Mouse (Mus musculus): Measurements from ENCODE around the gene Tmem265. TPM values are rescaled to one million over a fixed set of nuclear protein-coding genes. Genes with fewer than 3 reads are reported as not detected.

Tmem265 gene
- not detected in 2 replicates for polyA plus RNA-seq (2012; rRNA removed)

DNA sequence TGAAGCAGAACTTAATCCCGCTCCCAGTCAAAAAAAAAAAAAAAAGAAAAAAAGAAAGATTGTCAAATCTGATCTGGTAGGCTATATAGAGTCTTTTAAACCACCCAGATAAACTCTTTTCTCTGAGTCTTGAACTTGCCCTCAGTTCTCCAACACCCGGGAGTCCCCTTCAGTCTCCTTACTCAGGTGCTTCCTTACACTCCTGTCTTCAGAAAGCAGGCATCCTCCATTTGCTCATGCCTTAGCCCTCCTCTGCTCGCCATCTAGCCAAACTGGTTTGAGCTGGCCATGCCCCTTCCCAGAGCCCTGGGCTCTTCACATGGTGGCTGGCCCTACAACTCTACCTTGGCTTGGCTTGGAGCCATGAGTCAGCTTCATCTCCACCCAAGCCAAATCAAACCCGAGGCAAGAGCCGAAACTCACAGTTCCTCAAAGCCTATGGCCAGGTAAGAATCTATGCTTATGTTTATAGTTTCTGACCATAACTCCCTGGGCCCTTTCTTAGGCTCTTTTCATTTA lies at the start of gene Tmem265:
Tmem265 (plus strand) TSS at position 51 of the 519 bp plus-strand sequence.
- DNase-seq (ENCODE audit: extremely low spot score in 1 of 2, low spot score in 1 of 2) = no peak

GRCm38 (mm10) chr7:127511808-127512230 lies 49.4 kb upstream of the Tmem265 start, which contains the start of gene Srcap:
Gene Srcap, plus strand, starts transcription at chr7:127511983.
- DNase-seq (ENCODE audit: extremely low spot score in 1 of 2, low spot score in 1 of 2) = peak; percentile 97

- DNase-seq (ENCODE audit: extremely low spot score in 1 of 2, low spot score in 1 of 2) = peak; percentile 72 to 85
These were observed 48.8 kb upstream of the Tmem265 start for GRCm38 (mm10) chr7:127512231-127513015.

DNA sequence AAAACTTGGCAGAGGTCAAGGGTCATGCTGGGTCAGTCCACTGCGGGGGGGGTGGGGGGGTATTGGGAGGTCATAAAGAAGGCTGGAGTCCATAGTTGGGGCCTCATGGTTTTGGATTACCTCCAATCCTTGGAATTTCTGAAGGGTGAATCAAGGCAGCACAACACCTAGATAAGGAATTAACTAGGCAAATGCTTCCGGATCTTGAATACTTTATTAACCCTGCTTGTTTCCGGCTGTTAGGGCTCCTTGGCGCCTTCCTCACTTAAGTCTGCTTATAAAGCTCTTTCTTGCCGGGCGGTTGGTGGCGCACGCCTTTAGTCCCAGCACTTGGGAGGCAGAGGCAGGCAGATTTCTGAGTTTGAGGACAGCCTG lies 48.2 kb upstream of the Tmem265 start:
- DNase-seq (ENCODE audit: extremely low spot score in 1 of 2, low spot score in 1 of 2) = peak in 1 of 2 experiments; percentile 27

DNA sequence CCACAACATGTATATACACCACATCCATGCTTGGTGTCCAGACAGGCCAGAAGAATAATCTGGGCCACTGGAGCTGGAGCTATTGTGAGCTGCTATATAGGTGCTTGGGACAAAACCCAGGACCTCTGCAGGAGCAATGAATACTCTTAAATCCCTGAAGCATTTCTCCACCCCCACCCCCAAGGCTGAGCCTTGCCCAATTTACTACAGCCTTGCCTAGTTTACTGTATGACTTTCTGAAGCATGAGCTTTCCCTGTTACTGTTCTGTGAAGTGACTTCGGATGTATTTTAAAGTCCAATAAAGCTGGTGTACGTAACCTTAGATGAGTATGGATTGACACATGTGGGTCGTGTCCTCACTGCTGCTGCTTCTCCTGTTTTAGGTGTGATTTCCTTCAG lies 47.4 kb upstream of the Tmem265 start:
- DNase-seq (ENCODE audit: extremely low spot score in 1 of 2, low spot score in 1 of 2) = no peak

DNA sequence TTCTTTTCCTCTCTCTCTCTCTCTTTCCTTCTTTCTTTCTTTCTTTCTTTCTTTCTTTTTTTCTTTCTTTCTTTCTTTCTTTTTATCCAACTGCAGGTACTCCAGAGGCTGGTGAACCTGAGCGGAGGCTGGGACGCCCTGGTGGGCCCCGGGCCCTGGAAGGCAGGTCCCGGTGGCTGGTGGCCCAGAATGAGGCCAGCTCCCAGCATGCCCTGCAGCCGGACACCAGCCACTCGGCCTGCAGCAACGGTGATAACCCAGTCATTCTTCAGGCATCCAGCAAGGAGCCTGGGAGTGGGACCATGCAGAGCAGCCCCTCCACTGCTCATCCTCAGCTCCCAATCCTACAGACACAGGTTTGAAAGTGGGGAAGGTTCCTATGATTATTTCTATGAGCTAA lies 45.3 kb upstream of the Tmem265 start:
- no peak for DNase-seq (ENCODE audit: extremely low spot score in 1 of 2, low spot score in 1 of 2)

GRCm38 (mm10) chr7:127516344-127516743 lies 44.8 kb upstream of the Tmem265 start:
- DNase-seq (ENCODE audit: extremely low spot score in 1 of 2, low spot score in 1 of 2) = no peak

- no peak for DNase-seq (ENCODE audit: extremely low spot score in 1 of 2, low spot score in 1 of 2)
These were observed 41.9 kb upstream of the Tmem265 start, which contains the start of gene Gm42715 for GRCm38 (mm10) chr7:127519284-127519683. Gene Gm42715, plus strand, starts transcription at chr7:127519584.

DNA sequence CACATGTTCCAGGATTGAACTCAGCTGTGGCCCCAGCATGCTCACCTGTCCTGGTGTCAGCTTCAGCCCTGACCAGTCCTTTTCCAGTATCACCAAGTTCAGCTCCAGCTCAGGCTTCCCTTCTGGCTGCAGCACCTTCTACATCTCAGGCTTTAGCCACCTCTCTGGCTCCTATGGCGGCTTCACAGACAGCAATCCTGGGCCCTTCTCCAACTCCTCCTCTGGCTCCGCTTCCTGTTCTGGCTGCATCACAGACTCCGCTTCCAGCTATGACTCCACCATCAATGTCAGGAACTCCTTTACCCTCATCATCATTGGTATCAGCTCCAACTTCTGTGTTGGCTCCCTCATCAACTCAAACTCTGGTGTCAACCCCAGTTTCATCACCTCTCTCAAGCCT lies 19.5 kb upstream of the Tmem265 start:
- peak in 1 of 2 experiments; percentile 12 for DNase-seq (ENCODE audit: extremely low spot score in 1 of 2, low spot score in 1 of 2)

- DNase-seq (ENCODE audit: extremely low spot score in 1 of 2, low spot score in 1 of 2) = peak in 1 of 2 experiments; percentile 33
These were observed 11.9 kb upstream of the Tmem265 start for GRCm38 (mm10) chr7:127549116-127549835.

DNA sequence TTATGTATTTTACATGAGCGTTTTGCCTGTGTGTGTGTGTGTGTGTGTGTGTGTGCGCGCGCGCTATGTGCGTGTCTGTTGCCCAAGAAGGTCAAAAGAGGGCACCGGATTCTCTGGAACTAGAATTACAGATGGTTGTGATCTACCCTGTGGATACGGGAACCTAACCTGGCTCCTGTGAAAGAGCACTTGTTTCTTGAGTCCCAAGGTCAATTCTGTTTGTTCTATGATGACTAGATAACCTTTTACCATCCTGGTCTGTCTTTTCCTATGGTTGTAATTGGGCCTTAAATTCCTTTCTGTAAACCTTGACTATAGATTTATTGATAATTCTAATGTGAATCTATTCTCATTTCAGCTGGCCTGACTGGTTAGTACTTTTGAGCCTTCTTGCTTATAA lies 9.6 kb upstream of the Tmem265 start:
- no peak for DNase-seq (ENCODE audit: extremely low spot score in 1 of 2, low spot score in 1 of 2)

GRCm38 (mm10) chr7:127560580-127560979 lies 610 bp upstream of the Tmem265 start:
- DNase-seq (ENCODE audit: extremely low spot score in 1 of 2, low spot score in 1 of 2) = no peak

- no peak for DNase-seq (ENCODE audit: extremely low spot score in 1 of 2, low spot score in 1 of 2)
These were observed 3.4 kb downstream of the Tmem265 start for GRCm38 (mm10) chr7:127564381-127565150.

DNA sequence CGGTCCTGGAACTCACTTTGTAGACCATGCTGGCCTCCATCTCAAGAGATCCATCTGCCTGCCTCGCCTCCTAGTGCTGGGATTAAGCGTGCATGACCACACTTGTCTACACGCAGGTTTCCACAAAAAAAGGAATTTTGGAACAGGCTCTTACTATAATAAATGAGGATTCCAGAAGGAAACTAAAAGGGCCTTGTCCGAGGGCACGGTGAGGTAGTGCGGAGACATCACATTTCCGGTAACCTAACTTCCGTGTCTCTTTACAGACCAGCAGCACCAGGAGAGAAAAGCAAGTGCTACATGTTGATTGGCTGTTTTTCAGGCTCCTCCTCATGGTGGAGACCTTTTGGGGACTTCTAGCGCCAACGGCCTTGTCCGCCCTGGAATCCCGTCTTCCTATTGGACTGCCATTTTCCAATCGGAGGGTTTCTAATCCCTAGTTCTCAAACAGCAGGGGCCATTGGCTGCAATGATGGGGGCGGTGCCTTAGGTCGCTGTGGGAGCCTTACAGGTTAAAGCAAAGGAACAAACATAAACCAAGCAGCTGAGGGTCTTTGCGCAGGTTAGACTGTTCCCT lies 11.8 kb downstream of the Tmem265 start, which contains the start of gene Phkg2:
Phkg2 (plus strand) TSS at position 446 of the 577 bp plus-strand sequence.
- DNase-seq (ENCODE audit: extremely low spot score in 1 of 2, low spot score in 1 of 2) = peak; percentile 96 to 97

DNA sequence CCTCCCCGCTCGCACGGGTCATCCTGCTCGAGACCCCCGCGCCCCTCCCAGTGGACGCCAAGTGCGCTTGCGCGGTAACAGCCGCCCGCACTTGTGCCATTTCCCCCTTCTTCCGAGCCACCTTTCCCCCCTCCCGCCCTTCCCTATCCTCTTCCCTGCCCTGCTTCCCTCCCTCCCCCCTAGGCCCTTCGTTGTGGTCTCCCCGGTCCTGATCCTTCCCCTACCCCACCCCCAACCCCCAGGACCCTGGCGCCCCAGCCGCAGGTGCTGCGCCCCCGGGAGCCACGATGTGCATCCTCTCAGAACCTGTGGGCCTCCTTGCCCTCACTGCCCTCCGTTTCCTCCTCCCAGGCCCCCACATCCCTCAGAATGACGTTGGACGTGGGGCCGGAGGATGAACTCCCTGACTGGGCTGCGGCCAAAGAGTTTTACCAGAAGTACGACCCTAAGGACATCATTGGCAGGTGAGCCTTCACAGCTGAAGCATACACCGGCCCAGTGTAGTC lies 12.4 kb downstream of the Tmem265 start:
- no peak for DNase-seq (ENCODE audit: extremely low spot score in 1 of 2, low spot score in 1 of 2)

DNA sequence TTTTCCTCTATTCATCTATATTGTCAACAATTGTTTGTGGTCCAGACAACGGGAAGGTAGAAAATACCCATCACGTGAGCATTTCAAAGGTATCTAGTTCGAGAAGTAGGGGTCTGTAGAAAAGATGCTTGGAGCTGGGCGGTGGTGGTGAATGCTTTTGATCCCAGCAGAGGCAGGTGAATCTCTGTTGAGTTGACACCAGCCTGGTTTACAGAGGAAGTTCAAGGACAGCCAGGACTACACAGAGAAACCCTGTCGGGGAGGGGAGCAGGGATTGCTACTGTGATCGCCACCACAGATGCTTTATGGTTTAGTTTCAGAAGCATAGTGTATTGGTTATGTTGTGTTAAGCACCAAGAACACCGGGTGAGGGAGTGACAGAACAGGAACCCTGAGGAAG lies 12.9 kb downstream of the Tmem265 start:
- no peak for DNase-seq (ENCODE audit: extremely low spot score in 1 of 2, low spot score in 1 of 2)

DNA sequence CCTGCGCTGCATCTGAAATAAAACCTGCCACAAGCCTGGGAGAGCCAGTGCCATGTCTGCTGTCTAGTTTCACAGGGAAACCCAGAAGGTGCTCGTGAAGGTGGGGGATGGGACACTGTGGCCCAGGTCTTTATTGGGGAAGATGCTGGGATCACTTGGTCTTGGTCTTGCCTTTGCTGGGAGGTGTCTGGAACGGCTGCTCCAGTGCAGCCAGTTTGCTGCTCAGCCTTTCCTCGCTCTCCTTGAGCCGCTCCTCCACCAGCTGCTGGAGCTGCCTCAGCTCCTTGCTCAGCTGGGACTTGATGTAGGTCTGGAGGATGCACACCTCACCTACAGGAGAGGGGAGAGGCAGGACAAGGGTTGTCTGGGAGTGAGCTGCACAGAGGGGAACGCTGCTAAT lies 22.1 kb downstream of the Tmem265 start:
- DNase-seq (ENCODE audit: extremely low spot score in 1 of 2, low spot score in 1 of 2) = no peak

GRCm38 (mm10) chr7:127585031-127585430 lies 23.8 kb downstream of the Tmem265 start:
- DNase-seq (ENCODE audit: extremely low spot score in 1 of 2, low spot score in 1 of 2) = no peak

GRCm38 (mm10) chr7:127586149-127586548 lies 25.0 kb downstream of the Tmem265 start:
- no peak for DNase-seq (ENCODE audit: extremely low spot score in 1 of 2, low spot score in 1 of 2)

DNA sequence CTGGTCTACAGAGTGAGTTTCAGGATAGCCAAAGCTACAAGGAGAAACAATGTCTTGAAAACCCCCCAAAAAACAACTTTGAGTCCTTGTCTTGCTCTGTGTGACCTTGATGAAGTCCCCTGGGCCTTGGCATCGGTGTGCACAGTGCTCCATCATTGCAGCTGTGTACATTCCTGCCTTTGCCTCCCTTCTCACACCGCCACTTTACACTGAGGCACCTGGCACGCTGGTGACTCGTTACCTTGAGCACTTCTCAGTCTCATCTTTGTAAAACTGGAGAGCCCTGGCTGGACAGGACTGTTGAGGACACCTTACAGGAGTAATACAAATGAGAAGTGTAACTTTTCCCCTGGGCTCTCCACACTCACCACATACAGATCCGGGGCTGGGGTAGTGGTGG lies 26.0 kb downstream of the Tmem265 start:
- DNase-seq (ENCODE audit: extremely low spot score in 1 of 2, low spot score in 1 of 2) = no peak

Measured in frontal cortex, adult 2 months (tissue).